Mouse (Mus musculus) heart, postnatal 0 days (tissue): ENCODE data around the gene Trpv4. TPM values are rescaled to one million over a fixed set of nuclear protein-coding genes. Genes with fewer than 3 reads are reported as not detected.

ENCODE experiments used
- ATAC-seq: fragments of 200-750 bp; cut with Nextera tagmentation; 2 replicates; pipeline ENCODE4 v1.8.0; 2017; ENCODE audit warnings: low read depth, moderate number of reproducible peaks, moderate library complexity; ENCODE audit not compliant: insufficient read depth
- DNase-seq: peaks from one replicate; pipeline ENCODE4 v3.0.0-alpha.2; 2016; ENCODE audit warnings: low spot score
- H3K27ac ChIP-seq: fragments of 300-500 bp; sonication (generic); 2 replicates; pipeline ENCODE4 v1.5.1; 2014; ENCODE audit warnings: low read depth, mild to moderate bottlenecking
- H3K27me3 ChIP-seq: fragments of 300-500 bp; sonication (generic); 2 replicates; pipeline ENCODE4 v1.6.1; 2014; ENCODE audit warnings: low read length, mixed read lengths; ENCODE audit not compliant: control insufficient read depth, insufficient read depth
- H3K36me3 ChIP-seq: fragments of 300-500 bp; sonication (generic); replicated peaks from 2 replicates; pipeline ENCODE4 v1.6.1; 2014; ENCODE audit warnings: low read length, mixed read lengths; ENCODE audit not compliant: control insufficient read depth, insufficient read depth
- H3K4me1 ChIP-seq: fragments of 300-500 bp; sonication (generic); 2 replicates; pipeline ENCODE4 v1.6.1; 2014; ENCODE audit warnings: antibody characterized with exemption; ENCODE audit not compliant: control insufficient read depth, insufficient read depth
- H3K4me2 ChIP-seq: fragments of 300-500 bp; sonication (generic); 2 replicates; pipeline ENCODE4 v1.6.1; 2014; ENCODE audit warnings: low read depth, mild to moderate bottlenecking, low read length, moderate library complexity
- H3K4me3 ChIP-seq: fragments of 300-500 bp; sonication (generic); 2 replicates; pipeline ENCODE4 v1.5.1; 2014; ENCODE audit warnings: low read depth, low read length
- H3K9ac ChIP-seq: fragments of 300-500 bp; sonication (generic); replicated peaks from 2 replicates; pipeline ENCODE4 v1.6.1; 2014; ENCODE audit warnings: low read depth, low read length, mixed read lengths
- H3K9me3 ChIP-seq: fragments of 300-500 bp; sonication (generic); replicated peaks from 2 replicates; pipeline ENCODE4 v1.6.1; 2016; ENCODE audit warnings: low read length; ENCODE audit not compliant: control insufficient read depth
- CTCF ChIP-seq: IDR thresholded peaks from 2 replicates; pipeline ENCODE4 v1.5.1; 2016; ENCODE audit warnings: antibody characterized with exemption, control low read depth, low read depth
- EP300 ChIP-seq: IDR thresholded peaks from 2 replicates; pipeline ENCODE4 v1.6.1; 2016; ENCODE audit warnings: antibody characterized with exemption, low read depth
- WGBS: fragments of 180-500 bp; shearing (Covaris S2); extraction: QIAGEN DNeasy Blood & Tissue Kit; methylation state at CpG from one replicate; pipeline ENCODE4 v1.1.7; 2014; 5-methylcytosine and 5-hydroxymethylcytosine counted together
- polyA plus RNA-seq: library from polyadenylated mRNA; unstranded; fragments of >200 nt; fragmentation: Nextera tagmentation; extraction: Ambion mirVana; gene quantifications from 2 replicates; pipeline ENCODE4 v1.2.1, GENCODE M21; 2015
- total RNA-seq: library from RNA; depleted of rRNA; stranded (reverse); fragments of >200 nt; gene quantifications from 2 replicates; pipeline ENCODE4 v1.2.3, GENCODE M21; 2014; ENCODE audit warnings: low replicate concordance

The Trpv4 gene
- total and polyA plus RNA-seq, 2 experiments from 2014 or later, result 0.87 to 2.3 TPM

- no peak overlapping the region for H3K27ac ChIP-seq
- H3K4me1 ChIP-seq, result peaks cover 13% of the 10 kb centered on the region
- DNase-seq, result no peak
- 0 out of 2 replicates have a peak, but pooled peaks cover 3% of the 10 kb centered on the region for H3K27me3 ChIP-seq
- no peak overlapping the region for H3K9ac ChIP-seq
- ATAC-seq, result no peak
- no peak overlapping the region for H3K4me2 ChIP-seq
- H3K4me3 ChIP-seq, result no peak overlapping the region
- no peaks in the 10 kb centered on the region for H3K36me3 ChIP-seq
- no peak for TF ChIP-seq EP300
- no peak for TF ChIP-seq CTCF
- H3K9me3 ChIP-seq, result no peaks in the 10 kb centered on the region
Observed at GRCm38 (mm10) chr5:114687901-114688300, 29.7 kb upstream of the Trpv4 start.

- no peak overlapping the region for H3K4me3 ChIP-seq
- 53% methylated on average over 7 of the region's 7 CpGs for WGBS
- no peak overlapping the region for H3K27ac ChIP-seq
- TF ChIP-seq EP300 (no peak), CTCF (no peak)
- H3K9me3 ChIP-seq, result no peaks in the 10 kb centered on the region
- DNase-seq, result no peak
- H3K4me2 ChIP-seq, result no peak overlapping the region
- ATAC-seq, result no peak
- H3K9ac ChIP-seq, result no peak overlapping the region
- H3K4me1 ChIP-seq, result peaks cover 13% of the 10 kb centered on the region
- H3K36me3 ChIP-seq, result no peaks in the 10 kb centered on the region
- H3K27me3 ChIP-seq, result no peaks in the 10 kb centered on the region
Observed at GRCm38 (mm10) chr5:114686726-114687210, 28.5 kb upstream of the Trpv4 start.

GRCm38 (mm10) chr5:114685986-114686385, 27.8 kb upstream of the Trpv4 start:
- H3K36me3 ChIP-seq, result no peaks in the 10 kb centered on the region
- peaks cover 9% of the 10 kb centered on the region for H3K4me1 ChIP-seq
- no peaks in the 10 kb centered on the region for H3K9me3 ChIP-seq
- TF ChIP-seq EP300, result no peak
- no peak for TF ChIP-seq CTCF
- no peak for DNase-seq
- no peak for ATAC-seq
- WGBS, result 82% methylated on average over 5 of the region's 5 CpGs
- no peak overlapping the region for H3K4me2 ChIP-seq
- H3K27me3 ChIP-seq, result no peaks in the 10 kb centered on the region
- no peak overlapping the region for H3K27ac ChIP-seq
- H3K4me3 ChIP-seq, result no peak overlapping the region
- no peak overlapping the region for H3K9ac ChIP-seq

GRCm38 (mm10) chr5:114681717-114682116, 23.5 kb upstream of the Trpv4 start:
- Histone ChIP-seq H3K4me2 (no peak overlapping the region), H3K27me3 (no peaks in the 10 kb centered on the region), H3K4me1 (no peaks in the 10 kb centered on the region), H3K36me3 (0 out of 2 replicates have a peak, but pooled peaks cover 5% of the 10 kb centered on the region), H3K9ac (no peak overlapping the region; the same call in 1 of the 2 replicates), H3K4me3 (no peak overlapping the region), H3K27ac (no peak overlapping the region), H3K9me3 (no peaks in the 10 kb centered on the region)
- ATAC-seq (no peak), DNase-seq (no peak)
- no peak for TF ChIP-seq EP300
- TF ChIP-seq CTCF, result no peak
- WGBS, result 64% methylated on average over 8 of the region's 8 CpGs

- no peak overlapping the region for H3K4me3 ChIP-seq
- TF ChIP-seq EP300 (no peak), CTCF (no peak)
- no peaks in the 10 kb centered on the region for H3K27me3 ChIP-seq
- WGBS, result 65% methylated on average over 19 of the region's 19 CpGs
- H3K9me3 ChIP-seq, result no peaks in the 10 kb centered on the region
- no peaks in the 10 kb centered on the region for H3K4me1 ChIP-seq
- H3K4me2 ChIP-seq, result no peak overlapping the region
- ATAC-seq (no peak), DNase-seq (peak; percentile 18)
- H3K36me3 ChIP-seq, result peaks cover 7% of the 10 kb centered on the region; the same call in 1 of the 2 replicates
- H3K27ac ChIP-seq, result no peak overlapping the region; the same call in 1 of the 2 replicates
- no peak overlapping the region for H3K9ac ChIP-seq
Observed at GRCm38 (mm10) chr5:114680676-114681285, 22.6 kb upstream of the Trpv4 start.

GRCm38 (mm10) chr5:114679841-114680591, 21.8 kb upstream of the Trpv4 start:
- Histone ChIP-seq H3K9me3 (no peaks in the 10 kb centered on the region), H3K27ac (no peak overlapping the region), H3K27me3 (no peaks in the 10 kb centered on the region), H3K4me3 (no peak overlapping the region), H3K36me3 (peaks cover 7% of the 10 kb centered on the region; the same call in 1 of the 2 replicates), H3K4me2 (no peak overlapping the region), H3K4me1 (no peaks in the 10 kb centered on the region), H3K9ac (no peak overlapping the region)
- ATAC-seq (no peak), DNase-seq (no peak)
- TF ChIP-seq EP300 (no peak), CTCF (no peak)
- 76% methylated on average over 17 of the region's 17 CpGs for WGBS
